Mouse (Mus musculus): ENCODE measurements around the gene Smyd3.
A peak's percentile ranks its signal among the peaks of the same experiment; 100 is the strongest.

Gene Smyd3

DNA sequence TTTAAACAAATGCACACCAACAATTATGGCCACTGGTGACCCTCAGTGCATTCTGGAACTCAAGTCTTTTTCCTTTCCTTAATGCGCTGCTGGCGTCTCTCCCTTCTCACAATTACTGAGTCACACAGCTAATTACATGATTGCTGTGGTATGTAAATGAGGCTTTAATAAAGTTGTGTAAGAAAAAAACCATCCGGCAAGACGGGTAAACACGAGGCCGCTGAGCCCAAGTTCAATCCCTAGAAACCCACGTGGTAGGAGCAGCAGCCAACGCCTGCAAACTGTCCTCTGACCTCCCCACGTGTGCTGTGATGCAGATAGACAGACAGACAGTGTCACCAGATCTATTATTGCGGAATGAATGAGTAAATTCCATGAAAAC lies 58.9 kb downstream of the Smyd3 start:
- DNase-seq (ENCODE audit: low read depth): no peak

DNA sequence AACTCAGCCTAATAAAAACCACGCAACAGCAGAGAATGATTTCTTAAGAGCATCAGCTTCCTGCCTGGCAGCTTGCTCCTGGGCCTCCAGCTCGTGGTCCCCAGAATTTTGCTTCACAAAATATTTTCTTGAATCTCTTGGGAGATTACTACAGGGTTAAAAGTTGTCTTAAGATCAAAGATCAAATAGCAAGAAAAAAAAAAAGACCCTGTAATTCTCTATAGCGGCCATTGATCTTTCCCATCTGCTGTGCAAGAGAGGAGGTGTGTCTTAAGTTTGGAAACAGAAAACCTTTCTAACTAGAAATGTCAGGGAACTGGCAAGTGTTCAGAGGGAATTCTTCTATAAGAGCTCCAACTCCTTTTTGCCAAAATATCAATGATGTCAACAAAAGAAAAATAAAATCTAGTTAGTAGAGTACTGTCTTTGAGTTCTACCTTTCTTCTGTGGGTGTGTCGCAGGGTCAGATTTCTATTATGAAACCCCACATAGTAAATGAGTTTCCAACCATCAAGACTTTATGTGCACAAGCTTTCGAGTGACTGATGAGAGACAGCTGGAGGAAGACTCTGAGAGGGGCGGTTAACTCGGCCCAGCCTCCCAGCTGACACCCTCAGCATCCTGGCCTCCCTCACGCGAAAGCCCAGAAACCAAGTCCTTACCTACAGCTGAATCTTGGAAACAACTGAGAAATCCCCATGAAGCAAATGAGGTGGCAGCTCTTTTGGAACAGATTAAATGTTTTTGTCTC lies 59.4 kb downstream of the Smyd3 start:
- DNase-seq (ENCODE audit: low read depth): no peak

DNA sequence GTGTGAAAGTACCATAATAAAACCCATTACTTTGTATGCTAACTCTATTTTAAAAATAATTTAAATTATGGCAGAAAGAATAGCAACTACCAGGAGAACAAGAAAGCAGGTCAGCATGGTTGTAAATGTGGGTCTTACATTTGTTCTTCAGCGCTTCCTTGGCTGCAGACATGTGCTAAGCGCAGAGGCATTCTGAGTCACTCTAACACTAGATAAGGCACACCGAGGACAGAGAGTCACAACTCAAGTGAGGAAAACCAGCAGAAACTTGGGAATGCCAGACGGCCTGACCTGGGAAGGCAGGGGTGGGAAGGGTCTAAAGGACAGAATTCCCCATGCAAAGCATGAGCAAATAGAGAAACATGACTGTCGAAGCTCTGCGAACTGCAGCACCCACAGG lies 63.2 kb downstream of the Smyd3 start:
- no peak for DNase-seq (ENCODE audit: low read depth)

DNA sequence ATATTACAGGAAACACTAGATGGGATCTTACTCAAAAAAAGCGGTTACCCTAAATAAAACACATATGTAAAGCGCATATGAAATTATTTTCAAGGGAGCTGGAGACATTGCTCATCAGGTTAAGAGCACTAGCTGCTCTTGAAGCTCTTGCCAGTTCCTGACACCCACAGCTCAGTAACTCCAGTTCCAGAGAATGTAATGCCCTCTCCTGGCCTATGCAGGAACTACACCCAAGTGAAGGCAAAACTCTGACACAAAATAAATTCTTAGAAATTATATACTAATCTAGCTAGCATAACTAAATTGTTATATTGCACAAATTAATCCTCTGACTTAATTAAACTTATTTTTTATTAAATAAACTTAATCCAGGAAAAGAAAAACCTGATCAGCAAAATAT lies 66.6 kb downstream of the Smyd3 start:
- peak; percentile 52 for DNase-seq (ENCODE audit: low read depth)

DNA sequence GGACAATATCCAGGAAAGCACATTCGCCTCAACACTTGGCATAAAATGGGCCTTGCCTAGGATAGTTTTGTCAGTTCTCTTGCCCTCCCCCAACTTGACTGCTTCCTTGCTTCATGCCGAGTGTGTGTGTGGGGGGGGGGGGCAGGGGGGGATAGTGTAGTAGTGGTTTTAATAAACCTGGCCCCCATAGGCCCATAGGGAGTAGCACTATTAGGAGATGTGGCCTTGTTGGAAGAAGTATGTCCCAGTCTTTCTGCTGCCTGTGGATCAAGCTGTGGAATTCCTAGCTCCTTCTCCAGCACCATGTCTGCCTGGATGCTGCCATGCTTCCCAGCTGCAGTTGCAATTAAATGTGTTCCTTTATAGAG lies 71.0 kb downstream of the Smyd3 start:
- DNase-seq (ENCODE audit: low read depth): no peak

DNA sequence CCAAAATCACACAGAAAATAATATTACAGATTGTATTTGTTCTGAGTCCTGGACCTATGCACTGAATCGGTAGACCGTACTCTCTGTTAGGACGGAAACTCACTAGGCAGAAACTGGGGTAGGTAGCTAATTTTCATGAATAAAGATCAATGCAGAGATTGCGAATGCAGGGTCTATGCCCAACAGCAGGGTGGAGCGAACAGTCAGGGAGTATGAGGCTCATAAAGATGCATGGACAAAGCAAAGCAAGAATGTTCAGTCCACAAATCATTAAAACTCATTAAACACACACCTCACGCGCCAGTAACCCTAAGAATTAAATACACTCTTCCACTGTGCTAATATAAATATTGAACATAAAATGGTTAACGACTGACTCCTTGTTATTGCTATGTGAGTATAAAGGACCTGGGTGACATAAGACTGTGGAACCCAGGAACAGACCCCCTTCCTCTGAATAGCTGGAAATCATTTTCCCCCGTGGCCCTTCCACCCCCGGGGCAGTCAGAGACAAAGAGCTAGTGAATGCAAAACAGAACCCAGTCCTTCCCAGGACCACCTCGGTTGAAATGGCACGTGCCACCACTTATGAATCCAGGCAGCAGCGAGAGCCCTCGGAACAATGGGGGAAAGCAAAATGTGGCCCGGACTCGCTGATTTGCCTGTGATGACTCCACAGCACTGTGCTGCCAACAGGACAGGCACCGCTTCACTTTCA lies 71.6 kb downstream of the Smyd3 start:
- no peak for DNase-seq (ENCODE audit: low read depth)

DNA sequence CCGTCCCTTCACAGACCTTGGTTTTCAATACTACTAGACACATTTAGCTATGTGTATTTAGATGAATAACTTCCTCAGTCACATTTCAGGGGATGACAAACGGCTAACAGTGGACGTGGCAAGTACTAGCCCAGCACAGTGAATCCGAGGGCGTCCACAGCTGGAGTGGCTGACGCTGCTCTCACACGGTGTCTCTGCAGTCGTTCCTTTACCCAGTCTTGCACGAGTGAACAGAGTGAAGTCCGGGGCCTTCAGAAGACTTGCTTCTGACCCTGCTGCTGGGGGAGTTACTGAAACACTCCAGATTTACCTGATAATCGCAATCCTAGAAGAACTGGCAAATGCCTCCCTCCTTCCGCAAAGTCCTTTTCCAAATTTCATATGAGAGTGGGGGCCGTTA lies 74.0 kb downstream of the Smyd3 start:
- no peak for DNase-seq (ENCODE audit: low read depth)

DNA sequence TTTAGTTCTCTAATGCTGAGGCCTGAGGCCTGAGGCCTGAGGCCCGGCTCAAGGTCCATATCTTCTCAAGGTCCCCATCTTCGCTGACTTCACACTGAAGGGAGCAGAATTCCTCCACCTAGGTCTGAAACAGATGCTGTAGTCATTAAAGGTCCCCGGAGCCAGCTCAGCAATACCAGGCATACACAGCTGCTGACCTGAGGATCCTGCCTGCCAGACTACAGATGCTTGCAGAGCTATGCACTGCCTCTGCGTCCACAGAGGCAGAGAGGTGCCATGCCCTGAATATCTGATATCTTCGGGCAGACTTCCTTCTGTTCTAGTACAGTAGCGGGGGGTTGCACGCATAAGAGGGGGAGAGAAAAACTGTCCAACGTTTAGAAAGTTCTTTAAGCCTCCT lies 74.4 kb downstream of the Smyd3 start:
- no peak for DNase-seq (ENCODE audit: low read depth)

DNA sequence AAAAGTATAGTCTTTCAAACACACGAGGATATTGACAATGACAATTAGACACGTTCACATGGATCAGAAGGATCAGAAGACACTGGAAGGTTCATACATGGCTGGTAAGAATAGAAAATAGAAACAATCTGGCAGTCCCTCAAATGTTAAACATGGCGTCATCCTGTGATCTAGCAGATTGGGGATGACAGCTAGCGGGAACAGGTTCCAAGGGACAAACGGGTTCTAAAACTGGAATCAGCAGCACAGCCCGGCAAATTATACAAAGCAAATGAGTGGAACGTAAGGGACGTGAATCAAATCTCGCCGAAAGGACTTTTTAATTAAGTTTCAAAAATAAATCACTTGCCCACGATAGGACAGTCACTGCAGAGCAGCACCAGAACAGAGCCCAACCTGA lies 81.2 kb downstream of the Smyd3 start:
- no peak for DNase-seq (ENCODE audit: low read depth)

DNA sequence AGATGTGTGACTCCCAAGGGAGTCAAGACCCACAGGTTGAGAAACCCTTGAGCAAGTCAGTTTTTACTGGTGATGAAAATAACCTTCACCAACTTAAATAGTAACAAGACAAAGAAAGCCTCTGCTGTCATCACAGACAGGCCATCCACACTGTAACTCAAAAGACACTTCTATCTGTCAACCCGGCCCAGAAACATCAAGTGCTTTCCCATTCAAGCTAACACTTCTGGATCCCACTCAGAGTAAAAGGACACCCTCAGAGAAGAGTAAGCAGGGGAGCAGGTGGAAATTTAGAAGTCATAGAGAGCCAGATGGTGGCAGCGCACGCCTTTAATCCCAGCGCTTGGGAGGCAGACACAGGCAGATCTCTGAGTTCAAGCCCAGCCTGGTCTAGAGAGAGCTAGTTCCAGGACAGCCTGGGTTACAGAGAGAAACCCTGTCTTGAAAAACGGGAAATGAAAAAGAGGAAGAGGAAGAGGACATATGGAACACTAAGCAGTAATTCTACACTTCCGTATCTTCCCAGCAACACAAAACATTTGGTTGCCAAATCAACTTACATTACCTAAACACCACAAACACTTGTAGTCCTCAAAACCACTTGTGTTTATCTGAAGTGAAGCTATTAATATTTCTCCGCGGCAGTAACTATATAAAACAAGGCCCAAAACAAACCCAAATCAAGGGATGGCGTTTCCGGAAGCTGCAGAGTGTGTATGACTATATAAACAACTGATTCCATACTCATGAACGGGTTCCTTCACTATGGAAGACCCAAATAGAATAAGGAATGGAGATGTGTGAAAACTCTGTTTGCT lies 83.2 kb downstream of the Smyd3 start:
- DNase-seq (ENCODE audit: low read depth): peak; percentile 45

DNA sequence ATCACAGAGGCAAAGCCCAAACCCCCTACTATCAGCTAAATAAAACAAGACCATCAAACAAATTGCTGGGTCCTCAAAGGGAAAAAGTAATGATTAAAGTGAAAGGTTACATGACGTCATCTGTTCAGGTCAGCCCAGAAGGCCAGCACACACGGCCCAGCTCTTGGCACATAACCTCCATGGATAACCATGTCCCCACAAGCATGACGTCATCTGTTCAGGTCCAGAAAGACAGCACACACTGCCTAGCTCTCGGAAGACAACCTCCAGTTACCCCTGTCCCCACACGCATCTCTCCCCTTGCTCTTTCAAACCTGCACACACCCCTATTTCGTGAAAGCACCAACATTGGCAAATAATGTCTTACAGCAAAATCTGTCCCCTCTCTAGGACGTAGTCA lies 84.0 kb downstream of the Smyd3 start:
- DNase-seq (ENCODE audit: low read depth): peak; percentile 23

DNA sequence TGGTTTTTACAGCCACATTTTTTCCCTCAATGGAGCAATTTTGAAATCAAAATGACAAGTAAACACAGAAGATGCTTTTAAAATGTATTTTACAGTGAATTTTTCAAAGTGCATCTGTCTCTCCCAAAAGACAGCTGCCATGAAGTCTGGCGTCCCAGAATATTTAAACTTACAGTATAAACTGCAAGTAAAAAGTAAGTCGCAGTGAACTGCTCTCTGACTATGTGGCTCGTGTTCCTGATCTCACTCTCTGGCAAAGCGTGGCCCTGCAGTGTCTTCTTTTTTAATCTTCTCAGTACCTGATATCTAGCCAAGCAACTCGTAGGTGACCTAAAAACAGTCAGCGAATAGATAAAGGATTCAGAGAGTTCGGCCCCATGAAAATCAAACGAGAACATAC lies 84.5 kb downstream of the Smyd3 start:
- DNase-seq (ENCODE audit: low read depth): no peak

DNA sequence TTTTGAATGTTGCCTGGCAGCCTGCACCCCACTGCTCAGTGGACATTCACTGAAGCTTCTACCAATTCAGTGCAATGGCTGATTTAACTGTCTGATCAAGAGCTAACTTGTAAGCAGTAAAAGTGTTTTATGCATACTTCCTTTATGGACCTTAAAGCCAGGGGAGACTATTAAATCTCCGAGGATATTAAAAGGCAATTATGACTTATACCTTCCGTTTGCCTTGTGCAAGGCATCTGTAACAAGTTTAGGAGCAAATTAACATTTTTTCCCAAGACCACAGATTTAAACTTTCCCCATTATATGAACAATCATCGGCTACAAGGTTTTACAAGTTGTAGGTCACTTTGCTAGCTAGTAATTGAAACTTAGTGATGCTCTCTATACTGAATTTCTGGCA lies 87.8 kb downstream of the Smyd3 start:
- DNase-seq (ENCODE audit: low read depth): no peak

DNA sequence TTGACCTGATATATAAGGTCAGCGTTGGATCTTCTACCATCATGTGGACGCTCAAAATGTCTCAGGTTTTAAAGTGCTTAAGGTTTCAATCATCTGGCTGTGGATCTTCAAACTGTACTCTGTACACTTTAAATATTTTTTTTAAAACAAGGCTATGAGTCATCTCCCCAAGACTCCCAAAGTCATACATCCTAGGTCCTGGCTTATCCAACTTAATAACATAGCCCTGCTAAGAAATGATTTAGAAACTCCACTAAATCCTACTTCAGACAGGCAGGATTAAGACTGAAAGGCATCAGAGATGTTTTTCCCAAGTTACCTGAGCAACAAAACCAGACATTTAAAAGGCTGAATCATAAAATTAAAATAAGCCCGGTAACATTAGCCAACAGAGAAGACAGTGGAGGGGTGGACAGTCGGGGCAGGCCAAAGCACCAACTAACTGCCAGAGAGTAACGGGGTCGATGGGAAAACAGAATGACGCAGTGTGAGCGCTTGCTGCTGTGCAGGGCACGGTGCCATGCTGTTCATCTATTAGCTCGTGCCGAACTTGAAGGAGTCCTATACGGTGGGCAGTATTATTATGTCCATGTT lies 92.9 kb downstream of the Smyd3 start:
- DNase-seq (ENCODE audit: low read depth): no peak

DNA sequence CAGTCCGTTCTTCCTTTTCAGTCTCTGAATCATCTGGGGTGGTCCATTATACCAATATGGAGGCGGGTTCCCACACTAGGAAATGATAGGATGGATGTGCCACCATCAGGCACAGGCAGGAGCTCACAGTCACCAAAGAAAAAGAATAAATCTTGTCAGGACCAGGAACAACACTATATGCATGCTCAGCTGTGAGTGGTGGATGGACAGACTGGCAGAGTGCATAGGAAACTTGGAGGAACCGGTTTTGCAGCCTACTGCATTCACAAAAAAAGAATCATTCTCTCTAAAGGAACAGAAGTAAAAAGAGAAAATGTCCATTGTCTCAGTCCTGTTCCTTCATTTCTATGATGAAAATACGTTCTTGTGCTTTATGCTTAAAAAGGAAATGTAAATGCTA lies 98.8 kb downstream of the Smyd3 start:
- DNase-seq (ENCODE audit: low read depth): no peak

DNA sequence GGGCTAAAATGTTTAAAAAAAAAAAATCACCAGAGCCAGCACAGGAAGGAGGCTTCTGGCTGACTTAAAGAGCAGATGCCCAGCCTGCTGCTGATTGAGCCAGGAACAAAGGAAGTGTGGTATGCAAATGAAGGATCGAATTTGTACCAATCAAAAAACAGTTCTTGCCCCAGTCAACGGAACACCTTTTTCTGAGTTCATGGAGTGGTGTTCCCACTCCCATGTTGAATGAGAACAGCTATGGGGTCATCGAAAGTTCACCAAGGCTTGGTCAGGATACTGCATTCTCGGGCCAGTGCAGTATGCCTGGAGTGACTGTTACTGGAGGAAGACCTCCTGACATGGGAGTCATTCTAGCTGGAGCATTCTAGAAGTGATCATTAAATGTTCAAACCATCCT lies 109.8 kb downstream of the Smyd3 start:
- DNase-seq (ENCODE audit: low read depth): peak; percentile 4

DNA sequence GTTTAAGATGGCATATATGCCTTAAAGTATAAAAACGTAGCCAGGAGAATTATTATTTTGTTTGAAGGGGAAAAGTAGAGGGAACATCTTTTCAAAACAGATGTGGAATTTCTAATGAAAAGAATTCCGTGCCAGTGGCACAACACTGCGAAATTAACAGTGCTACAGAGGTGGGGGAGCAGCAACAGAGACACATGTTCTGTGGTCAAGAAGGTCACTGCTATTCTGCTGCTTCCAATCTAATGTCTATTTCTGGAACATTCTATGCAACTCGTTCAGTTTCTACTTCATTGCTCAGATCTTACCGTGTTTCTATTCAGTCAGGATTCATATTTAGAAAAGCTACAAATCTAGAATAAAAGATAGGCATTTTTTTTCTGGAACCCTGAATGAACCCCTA lies 117.0 kb downstream of the Smyd3 start:
- DNase-seq (ENCODE audit: low read depth): no peak

DNA sequence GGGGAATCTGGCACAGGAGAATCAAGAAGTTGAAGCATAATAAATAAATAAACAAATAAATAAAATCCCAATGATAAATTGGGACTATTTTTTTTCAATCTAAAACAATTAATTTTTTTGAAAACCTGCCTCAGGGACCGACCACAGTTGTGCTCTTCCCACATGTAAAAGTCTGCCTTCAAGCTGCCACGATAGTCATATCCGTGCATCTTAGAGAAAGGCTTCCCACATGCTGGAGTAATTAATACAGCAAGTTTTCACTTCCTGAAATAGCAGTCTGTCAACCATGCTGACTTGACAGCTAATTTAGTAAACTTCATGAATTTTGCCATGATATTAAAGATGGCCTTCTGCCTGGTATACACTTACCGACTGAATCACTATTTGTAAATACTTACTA lies 119.2 kb downstream of the Smyd3 start:
- no peak for DNase-seq (ENCODE audit: low read depth)

DNA sequence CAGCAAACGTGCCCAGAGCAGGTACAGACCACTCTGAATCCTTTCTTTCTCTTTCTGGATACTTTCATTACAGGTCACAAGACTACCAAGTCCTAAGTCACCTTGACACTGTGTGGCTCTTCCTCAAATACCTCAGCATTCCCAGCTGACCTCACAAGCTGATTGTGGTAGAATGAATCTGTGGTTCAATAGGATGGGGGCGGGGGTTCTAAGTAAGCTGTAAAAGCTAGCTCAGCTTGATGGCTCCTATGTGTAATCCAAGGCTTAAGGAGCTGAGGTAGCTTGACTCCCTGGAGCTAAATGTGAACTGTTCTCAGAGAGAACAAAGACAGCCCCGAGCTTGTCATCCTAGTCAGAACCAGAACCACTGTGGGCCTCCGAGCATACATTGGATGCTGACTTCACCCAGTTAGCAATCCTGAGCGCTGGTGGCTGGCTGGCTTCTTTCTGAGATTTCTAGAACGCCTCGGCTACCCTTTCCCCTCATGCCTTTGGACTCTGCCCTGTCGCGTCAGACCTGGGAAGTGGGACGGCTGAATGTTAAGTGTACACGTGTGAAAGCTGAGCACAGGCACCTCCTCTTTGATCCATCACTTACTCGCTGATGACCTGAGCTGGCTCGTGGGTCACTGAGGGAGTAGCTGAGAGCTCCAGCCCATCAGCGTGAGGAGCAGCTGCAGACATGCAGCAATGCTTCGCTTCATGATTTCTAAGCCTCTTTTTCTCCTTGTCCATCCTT lies 131.4 kb downstream of the Smyd3 start:
- DNase-seq (ENCODE audit: low read depth): no peak

DNA sequence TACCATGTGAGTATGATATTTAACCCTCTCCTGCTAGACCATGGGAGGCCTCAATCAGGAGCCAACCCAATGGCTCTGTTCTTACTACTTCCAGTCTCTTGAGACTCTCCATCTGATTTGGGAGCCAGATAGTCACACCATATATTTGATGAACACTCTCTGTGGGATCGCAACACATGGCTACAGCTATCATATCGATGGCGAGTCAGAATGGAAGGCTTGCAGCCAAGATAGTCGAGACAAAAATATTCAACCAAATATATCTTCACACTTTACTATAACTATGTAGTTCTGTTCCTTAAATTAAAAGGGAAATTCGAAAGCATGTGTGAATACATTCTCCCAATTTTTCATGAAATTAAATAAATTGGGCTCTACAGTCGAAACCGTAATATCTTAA lies 132.2 kb downstream of the Smyd3 start:
- DNase-seq (ENCODE audit: low read depth): no peak

DNA sequence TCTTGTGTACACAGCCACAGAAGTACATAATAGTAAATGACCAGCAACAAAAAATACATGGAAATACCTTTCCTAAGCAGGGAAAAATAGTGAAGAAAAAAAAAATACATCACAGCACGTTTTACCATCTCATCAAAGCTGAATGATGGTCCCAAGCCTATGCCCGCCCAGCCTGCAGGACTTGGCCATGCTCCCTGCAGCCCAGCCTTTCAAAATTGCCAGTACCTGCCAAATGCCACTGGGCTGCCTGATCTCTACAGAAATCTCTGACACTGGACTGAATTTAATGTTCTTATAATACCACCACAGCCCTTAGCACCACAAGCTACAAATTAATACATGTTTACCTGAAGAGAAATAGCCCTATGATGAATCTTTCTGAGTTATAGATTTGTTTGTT lies 133.5 kb downstream of the Smyd3 start:
- DNase-seq (ENCODE audit: low read depth): no peak

DNA sequence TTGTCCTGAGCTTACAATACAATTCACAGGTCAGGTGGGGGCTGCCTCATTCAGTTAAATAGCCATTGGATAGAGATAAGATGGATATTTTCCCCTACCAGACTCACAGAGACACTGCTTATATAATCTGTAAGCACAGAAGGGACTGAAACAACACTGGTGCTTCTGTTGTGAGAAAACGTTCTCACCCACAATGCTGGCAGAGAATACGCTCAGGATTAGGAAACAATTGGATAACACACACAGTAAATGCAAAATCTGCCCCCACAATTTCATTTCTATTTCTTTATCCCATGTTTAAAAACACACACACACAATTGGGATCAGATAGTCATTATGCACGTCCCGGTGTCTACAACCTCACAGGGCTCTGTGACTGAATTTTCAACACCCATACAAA lies 139.7 kb downstream of the Smyd3 start:
- no peak for DNase-seq (ENCODE audit: low read depth)
